Mouse (Mus musculus) common myeloid progenitor, adult 5-6 weeks (primary cell): ENCODE data around the gene Vpreb2. TPM values are rescaled to one million over a fixed set of nuclear protein-coding genes. Genes with fewer than 3 reads are reported as not detected.
"Not testable (repeated sequence)": the region's sequence is repeated elsewhere in the genome, so short reads cannot be mapped to it uniquely, and the experiment has no call there.

Source experiments
- ATAC-seq: replicated peaks from 2 replicates; pipeline ENCODE4 v1.8.0; 2016; ENCODE audit warnings: low read depth, mild to moderate bottlenecking, moderate TSS enrichment, inconsistent platforms; ENCODE audit not compliant: poor library complexity, severe bottlenecking
- total RNA-seq: library from RNA; stranded (forward); fragments of 200-1000, 187-1606 nt; gene quantifications from 2 replicates; pipeline ENCODE4 v1.2.3, GENCODE M21; 2017

Gene Vpreb2
- not detected in 2 replicates for total RNA-seq

DNA sequence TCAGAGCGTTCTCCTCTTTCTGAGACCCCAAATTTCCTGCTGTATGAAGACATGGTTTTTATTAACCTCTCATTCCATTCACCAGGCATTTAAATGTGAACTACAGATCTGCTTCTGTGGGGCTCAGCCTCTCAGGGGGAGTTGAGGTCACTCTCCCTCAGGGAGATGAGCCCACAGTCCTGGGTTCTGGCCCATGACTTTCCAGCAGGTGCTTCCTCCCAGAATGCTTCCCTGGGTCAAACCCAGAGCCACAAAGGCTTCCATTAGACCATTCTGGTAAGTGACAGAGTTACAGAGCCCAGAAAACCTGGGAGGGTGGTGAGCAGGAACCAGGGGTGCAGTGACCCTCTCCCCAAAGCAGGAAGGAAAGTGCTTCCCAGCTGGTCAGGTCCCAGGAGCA, at the start of gene Vpreb2:
Vpreb2 (plus strand) TSS at position 301 of the 400 bp plus-strand sequence.
- ATAC-seq = no peak

DNA sequence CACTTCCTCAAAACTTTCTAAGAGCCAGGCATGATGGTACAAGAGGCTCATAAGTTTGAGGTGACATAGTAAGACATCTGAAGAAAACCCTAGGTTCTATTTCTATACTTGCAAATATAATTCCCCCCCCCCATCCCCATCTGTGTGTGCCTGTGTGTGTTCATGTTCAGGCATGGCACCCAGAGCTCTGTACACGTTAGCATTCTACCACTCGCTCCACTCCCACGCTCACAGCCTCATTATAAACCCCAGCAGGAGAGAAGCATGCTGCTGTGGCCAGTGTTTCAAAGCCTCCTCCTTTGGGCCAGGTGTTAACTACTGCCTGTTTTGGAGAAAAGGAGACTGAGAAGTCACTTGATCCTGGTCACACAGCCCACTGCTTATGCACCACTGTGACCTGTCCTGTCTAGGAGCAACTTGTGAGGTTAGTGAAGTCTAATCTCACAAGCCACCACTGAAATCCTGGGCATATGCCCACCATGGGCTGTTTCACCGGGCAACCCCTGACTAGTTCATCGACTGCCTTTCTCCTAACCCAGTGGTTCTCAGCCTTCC, 48.2 kb upstream of the Vpreb2 start:
- ATAC-seq = no peak

DNA sequence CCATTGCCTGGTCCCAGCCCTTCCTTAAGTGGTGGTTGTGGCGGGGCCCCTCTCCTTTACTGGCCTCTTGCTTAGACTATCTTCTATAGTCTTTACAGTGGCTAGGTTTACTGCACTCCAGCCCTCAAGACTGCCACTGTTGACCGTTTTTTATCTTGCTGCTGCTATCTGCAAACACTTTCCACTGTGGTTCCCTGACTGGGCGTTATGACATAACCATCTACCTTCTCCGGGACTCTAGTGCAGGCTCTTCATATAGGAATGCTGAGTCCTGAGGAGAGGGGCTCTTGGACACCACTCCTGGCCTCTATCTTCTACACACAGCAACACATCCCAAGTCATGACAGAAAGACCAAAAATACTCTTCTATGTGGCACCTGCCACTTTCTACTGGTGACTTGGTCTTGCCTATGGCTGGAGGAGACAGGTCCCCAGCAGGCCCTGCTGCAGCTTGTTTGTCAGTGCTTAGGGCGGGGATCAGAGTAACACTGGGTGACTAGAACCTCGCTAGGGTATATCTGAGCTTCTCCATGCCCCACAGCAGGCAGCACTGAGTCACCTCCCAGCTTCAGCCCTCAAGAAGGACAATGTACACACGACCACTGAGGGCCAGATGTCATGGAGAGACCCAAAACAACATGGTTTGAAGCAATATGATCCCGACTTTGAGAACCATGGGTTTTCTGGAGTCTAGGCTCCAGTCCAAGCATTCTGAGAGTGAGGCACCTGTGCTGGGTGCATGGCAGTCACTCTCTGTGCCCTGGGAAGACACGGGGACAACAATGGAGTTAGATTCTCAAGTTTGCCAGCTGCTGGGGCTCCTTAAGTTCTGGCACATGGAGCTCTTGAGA, 46.4 kb upstream of the Vpreb2 start:
- ATAC-seq = peak; percentile 20

DNA sequence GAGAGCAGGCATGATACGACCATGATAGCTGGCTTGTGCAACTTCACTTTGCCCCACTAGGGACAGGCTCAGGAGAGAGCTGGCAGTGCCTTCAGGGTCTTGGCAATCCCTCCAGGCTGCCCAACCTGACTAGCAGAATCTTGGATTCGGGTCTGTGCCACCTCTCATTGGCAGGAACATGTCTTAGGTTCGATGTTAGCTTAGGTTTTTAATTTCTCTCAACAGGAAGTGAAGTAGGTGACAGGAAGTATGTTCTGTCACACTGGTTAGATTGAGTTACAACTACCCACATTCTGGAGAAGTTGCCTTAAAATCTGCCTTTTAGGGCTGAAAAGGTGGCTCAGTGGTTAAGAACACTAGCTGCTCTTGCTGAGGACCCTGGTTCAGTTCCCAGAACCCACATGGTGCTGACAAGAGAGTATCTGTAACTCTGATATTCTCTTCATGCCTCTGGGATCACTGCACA, 45.8 kb upstream of the Vpreb2 start:
- ATAC-seq = peak; percentile 43; the same call in 1 of the 2 replicates

DNA sequence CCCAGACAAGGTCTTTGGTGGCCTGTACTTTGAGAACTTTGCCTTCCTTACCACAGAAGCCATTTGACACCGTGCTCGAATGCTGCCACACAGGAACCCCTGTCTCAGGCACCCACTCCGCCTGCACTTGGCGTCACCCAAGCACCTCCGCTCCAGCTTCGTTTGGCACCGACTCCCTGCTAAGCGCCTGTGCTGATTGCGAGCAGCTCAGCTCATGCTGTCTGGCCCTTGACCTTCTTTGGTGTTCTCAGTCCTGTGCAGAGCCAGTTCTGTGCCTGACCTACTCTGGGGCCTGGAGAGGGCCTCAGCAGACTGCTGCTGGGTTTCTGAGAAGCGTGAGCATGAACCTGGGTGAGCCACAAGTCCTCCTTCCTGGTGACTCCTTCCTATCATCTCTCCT, 43.5 kb upstream of the Vpreb2 start:
- no peak for ATAC-seq

DNA sequence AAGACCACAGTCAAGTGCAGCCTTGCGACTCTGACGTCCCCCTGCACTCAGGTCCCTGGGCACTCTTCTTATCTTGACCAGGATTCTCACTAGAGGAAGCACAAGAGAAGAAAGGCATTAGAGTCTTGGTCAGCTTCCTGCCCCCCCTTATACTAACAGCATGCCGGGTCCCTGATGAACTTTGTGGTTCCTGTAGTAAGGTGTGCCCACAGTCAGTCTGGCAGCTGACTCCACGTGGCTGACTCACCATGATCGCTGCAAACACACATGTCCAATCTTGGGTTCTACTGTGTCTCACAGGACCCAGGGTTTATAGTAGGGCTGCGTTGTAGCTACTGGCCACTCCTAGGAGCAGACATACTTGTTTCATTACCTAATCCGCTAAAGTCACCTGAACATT, 42.0 kb upstream of the Vpreb2 start:
- ATAC-seq = 0 out of 2 replicates have a peak, but pooled peaks have one; percentile 1

DNA sequence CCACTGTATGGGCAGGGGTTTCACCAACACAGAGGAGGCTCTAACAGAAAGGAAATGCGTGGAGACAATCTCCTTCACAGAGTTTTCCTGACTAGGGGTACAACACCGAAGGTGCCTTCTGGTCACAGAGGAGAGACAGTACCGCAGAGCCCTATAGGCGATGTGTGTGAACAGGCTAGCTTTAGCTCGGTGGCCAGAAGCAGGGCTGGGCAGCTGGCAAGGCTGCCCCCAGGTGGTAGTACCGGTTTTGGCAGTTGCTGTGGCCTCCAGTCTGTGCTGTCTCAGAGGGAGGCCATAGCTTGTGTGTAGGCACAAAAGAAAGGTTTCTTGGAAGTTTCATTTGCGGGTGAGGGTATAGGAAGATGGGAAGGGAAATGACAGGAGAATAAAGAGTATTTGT, 41.4 kb upstream of the Vpreb2 start:
- peak; percentile 92 for ATAC-seq

DNA sequence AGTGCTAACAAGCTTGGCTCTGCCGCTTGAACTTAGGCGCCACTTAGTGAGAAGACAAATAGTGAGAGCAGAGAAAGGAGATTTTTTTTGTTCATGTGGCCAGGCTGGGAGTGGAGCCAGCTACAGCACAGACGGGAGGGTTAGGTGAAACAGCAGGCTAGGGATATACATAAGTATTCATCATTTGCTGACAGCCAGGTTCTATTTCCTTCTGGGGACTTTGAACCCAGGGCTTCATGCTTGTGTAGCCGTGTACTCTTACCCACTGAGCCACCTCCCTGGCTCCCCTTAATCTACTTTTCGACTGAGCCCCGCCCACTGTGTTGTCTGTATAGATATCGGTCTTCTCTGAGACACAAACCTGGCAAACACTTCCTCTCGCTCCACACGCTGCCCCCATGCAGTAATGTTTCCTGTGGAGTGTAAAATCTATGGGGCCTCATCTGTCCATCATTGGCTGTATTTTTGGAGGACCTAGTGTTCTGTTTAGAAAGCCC, 40.9 kb upstream of the Vpreb2 start:
- ATAC-seq = peak; percentile 51

DNA sequence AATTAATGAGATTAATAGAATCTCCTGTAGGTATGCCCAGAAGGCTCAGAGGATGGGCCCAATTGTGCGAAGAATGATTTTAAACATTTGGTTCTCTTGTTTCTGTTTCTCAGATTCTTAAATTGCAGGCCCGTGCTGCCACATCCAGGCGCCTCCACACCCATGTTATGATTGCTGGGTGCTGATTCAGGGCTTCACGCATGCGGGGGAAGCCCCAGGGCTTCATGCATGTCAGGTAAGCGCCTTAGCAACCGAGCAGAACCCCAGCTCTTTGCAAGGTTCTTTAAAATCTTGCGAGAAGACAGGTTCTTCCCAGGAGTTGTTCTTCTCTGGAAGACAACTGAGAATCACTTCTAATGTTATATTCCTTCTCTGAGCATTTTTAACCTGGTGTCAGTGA, 36.8 kb upstream of the Vpreb2 start:
- no peak for ATAC-seq

DNA sequence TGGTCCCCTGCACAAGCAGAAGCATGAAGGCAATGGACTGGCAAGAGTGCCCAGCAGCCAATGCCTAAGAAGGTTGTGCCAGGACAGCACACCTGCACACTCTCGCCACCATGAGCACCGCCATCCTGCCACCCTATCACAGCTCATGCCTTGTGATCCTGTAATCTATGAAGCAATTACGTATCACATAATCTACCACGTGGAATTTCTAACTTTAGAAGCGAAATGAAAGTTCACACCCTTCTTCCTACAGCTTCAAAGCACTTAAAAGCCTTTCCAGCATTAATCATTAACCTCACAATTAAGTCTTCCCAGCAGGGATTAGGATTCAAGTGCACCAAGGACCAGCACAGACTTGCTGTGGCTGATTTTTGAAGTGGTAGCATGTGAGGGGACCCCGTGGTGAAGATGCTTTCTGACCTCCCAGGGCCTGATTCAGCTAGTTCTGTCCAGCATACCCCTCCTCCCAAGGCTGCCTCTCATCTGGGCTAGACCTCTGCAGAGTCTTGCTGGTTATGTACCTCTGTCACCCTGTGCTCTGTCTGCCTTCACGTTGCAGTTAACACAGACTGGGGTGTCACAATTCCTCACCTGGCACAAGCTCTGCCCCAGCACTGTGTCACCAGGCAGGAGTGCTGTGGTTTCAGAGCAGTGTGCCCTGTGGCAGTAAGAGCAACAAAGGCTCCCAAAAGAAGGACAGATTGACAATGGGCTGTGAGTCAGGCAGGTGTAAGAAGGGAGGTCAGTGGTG, 35.0 kb upstream of the Vpreb2 start:
- ATAC-seq = no peak

DNA sequence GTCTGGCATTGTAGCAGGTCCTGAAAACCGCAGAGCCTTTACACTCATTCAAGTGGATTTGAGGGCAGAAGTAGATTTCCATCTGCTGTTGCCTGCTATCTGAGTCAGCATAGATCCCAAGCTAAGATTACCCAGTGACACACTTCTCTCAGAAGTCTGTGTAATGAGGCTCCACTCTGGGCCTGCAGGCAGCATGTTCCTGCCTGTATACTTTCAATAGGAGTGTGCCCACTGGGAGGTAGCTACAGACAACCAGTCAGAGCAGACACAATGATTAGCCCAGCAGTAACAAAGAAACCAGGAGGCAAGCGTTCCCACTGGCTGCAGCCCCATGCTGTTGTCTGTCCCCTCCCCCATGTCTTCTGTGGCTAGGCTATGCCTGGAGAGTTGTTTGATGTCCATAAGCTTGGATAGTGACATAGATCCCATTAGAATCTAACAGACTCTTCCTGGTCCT, 30.8 kb upstream of the Vpreb2 start:
- no peak for ATAC-seq

DNA sequence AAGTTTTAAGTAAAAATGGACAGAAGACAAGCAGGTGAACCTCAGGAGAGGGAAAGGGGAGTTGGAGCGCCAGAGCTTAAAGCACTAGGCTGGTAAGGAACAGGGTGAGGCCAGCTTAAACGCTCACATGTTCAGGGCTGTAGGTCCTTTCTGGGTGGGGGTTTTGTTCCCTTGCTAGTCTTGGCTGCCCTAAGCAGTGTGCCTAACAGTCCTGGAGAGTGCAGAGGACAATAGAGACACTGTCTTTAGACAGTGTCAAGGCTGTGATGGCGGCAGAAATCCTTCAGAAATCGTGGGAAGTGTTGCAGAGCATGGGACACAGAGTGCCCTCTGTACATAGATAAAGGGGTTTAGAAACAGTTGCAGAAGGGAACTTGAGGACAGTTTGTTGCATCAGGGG, 30.2 kb upstream of the Vpreb2 start:
- ATAC-seq = no peak

DNA sequence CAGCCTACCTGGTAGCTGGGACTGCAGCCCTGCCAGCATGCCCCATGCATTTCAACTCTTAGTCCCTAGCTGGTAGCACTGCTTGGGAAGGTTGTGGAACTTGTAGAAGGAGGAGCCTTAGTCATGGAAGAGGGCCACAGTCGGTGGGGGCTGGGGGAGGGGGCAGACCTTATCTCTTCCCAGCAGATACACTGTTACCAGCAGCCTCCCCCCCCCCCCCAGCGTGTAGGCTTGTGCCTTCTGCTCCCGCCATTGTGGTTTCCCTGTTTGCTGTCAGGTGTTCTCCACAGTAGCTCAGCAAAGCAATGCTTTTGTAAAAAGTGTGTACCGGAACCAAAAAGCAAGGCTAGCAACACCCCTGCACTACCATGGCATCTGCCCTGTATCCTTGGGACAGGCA, 28.6 kb upstream of the Vpreb2 start:
- no peak for ATAC-seq

DNA sequence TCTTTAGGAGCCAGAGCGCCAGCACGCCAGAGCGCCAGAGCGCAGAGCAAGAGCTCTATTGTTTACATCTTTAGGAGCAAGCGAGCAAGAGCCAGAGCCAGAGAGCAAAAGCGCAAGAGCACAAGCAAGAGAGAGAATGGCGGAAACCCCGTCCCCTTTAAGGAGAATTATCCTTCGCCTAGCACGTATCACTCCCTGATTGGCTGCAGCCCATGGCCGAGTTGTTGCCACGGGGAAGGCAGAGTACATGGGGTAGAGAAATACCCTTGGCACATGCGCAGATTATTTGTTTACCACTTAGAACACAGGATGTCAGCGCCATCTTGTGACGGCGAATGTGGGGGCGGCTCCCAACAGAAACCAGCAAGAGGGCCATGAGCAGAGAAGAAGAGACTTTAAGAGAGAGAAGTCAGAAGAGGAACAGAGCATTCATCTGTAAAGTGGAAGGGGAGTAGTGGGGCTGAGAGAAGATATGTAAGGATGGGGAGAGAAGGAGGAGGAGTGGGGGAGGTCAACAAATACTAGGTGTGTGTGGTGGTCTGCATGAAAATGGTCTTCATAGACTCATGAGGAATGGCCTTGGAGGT, 24.1 kb upstream of the Vpreb2 start:
- ATAC-seq = not testable (repeated sequence)

DNA sequence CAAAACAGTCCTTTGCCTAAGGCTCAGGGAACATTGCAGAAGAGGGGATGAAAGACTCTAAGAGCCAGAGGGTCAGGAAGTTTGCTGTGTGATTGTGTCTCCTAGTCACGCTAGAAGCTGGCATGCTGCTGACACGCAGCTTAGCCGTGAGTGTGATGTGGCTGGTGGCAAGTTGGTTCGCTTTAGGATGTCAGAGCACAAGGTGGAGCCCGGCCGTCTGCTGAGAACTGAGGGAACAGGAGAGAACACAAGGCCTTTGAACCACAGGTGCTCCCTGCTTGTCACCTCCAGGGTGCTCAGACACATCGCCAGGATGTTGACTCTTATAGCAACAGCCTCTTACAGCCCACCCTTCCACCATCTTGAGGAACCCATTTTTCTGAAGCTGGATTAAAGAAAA, 18.1 kb upstream of the Vpreb2 start:
- no peak for ATAC-seq

DNA sequence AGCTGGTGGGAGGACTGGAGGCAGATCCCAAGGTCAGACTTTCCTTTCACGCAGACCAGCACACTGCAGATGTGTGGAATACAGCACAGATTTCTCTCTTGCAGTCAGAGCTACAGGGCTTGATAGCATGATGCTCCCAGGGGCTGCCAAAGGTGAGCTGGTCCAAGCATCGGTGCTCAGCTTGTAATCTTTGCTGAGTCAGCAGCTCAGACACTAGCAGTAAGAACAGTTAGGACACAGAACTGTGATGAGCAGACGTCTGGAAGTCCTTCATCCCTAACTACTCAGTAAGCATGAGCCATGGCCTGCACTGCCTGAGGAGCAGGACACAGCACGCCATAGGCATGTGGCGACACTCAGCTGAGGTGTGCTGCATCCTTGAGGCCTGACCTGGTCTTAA, 8.4 kb upstream of the Vpreb2 start:
- ATAC-seq = no peak

DNA sequence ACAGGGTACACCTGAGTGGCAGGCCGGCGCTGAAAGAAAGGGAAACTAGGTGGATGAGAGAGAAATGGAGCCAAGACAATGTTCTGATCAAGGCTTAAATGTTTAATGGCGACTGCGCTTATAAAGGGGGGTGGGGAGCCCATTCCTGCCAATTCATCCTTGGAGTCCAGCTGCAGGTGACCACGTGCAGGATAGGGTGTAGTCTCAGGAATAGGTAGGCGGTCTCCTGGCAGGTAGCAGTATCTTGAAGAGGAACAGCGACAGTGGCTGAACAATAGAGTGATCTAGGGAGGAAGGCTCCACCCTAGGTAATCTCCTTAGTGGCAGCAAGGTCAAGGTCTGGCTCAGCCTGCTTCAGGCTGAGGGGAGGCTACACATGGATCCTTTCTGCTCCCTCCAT, 2.4 kb upstream of the Vpreb2 start:
- ATAC-seq = not testable (repeated sequence)

DNA sequence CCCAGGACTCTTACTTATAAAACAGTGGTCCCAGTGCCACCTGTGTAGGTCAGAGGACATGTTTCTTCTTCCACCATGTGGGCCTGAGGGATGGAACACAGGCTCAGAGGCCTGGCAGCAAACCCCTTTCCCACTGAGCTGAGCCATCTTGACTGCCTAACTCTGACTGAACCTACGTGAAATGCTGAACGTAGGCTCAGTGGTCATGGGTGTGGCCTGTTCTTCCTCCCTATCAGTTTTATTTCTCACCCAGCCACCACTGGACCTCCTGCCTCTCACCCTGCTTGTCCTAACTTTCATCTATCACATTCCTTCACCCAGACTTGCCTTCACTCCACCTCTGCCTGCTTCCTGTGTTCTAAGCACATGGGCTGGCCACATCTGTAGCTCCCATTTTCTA, 3.0 kb downstream of the Vpreb2 start:
- ATAC-seq = no peak

DNA sequence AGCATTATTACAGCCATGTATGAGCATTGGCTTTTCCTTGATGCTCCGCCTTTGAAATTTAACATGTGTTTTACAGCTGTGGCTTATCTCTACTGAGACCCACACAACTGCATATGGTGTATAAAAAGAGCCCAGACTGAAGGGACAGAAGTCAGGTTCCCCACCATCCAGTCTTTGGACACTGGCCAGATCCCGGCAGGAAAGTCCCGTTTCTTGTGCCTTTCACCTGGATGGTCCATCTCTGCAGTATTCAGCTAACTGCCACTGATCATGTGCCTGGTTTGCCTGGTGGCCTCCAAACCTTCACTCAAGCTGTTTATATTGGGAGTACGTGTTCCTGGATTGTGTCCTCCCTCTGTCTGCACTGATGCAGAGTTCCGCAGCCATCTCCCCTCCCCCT, 4.0 kb downstream of the Vpreb2 start:
- ATAC-seq = no peak

DNA sequence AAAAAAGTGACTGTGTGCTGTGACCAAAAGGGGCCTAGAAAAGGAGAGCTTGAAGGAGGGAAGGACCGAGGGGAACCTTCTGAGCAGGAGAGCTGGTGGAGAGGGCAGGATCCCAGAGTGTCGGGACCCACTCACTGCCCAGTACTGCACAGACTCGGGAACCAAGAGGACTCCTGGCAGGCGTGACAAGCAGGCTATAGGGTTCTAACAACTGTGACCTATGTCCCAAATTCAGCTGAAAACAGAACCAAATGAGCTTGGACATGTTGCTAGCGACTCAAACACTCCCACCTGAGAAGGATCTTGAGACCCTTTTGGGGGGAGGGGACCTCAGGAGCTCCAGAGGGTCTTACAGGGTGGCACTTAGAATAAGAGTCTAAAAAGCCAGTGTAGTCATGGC, 4.8 kb downstream of the Vpreb2 start:
- no peak for ATAC-seq
